Mouse (Mus musculus): ENCODE measurements around the gene Rrp1. TPM values are rescaled to one million over a fixed set of nuclear protein-coding genes. Genes with fewer than 3 reads are reported as not detected.
"Not testable (repeated sequence)": the region's sequence is repeated elsewhere in the genome, so short reads cannot be mapped to it uniquely, and the experiment has no call there.

The Rrp1 gene
- polyA plus RNA-seq, 1 experiment from 2014 or later = 251 TPM

- H3K36me3 ChIP-seq (ENCODE audit: control insufficient read depth, insufficient read depth, low read length); H3K4me1 ChIP-seq (ENCODE audit: control insufficient read depth, insufficient read depth, low read length); H3K9ac ChIP-seq (ENCODE audit: low read length); H3K4me3 ChIP-seq (ENCODE audit: low read depth, low read length); H3K27me3 ChIP-seq (replicated peaks; ENCODE audit: control insufficient read depth, insufficient read depth, low read length); DNase-seq (ENCODE audit: low spot score); ATAC-seq; H3K27ac ChIP-seq (ENCODE audit: low read depth, low read length); H3K9me3 ChIP-seq (replicated peaks; ENCODE audit: control insufficient read depth, low read length); H3K4me2 ChIP-seq (ENCODE audit: low read length): not testable (repeated sequence)
- WGBS = 90% methylated on average over 3 of the region's 4 CpGs
Measured at GRCm38 (mm10) chr10:78414936-78415335, 2.1 kb upstream of the Rrp1 start.

GRCm38 (mm10) chr10:78413152-78413520, 293 bp upstream of the Rrp1 start:
- whole genome bisulfite sequencing = 57% methylated on average over 7 of the region's 7 CpGs
- H3K27ac ChIP-seq (ENCODE audit: low read depth, low read length) = no peak overlapping the region
- no peaks in the 10 kb centered on the region; the same call in 1 of the 2 replicates for H3K4me1 ChIP-seq (ENCODE audit: control insufficient read depth, insufficient read depth, low read length)
- ATAC-seq (peak; percentile 65), DNase-seq (ENCODE audit: low spot score) (no peak)
- no peaks in the 10 kb centered on the region for H3K27me3 ChIP-seq (replicated peaks; ENCODE audit: control insufficient read depth, insufficient read depth, low read length)
- H3K4me2 ChIP-seq (ENCODE audit: low read length) = peak overlapping the region; percentile 85
- no peaks in the 10 kb centered on the region for H3K9me3 ChIP-seq (replicated peaks; ENCODE audit: control insufficient read depth, low read length)
- peak overlapping the region; percentile 81 for H3K9ac ChIP-seq (ENCODE audit: low read length)
- H3K4me3 ChIP-seq (ENCODE audit: low read depth, low read length) = peak overlapping the region; percentile 97
- peaks cover 27% of the 10 kb centered on the region for H3K36me3 ChIP-seq (ENCODE audit: control insufficient read depth, insufficient read depth, low read length)

- H3K4me1 ChIP-seq (ENCODE audit: control insufficient read depth, insufficient read depth, low read length) = no peaks in the 10 kb centered on the region; the same call in 1 of the 2 replicates
- H3K4me2 ChIP-seq (ENCODE audit: low read length) = peak overlapping the region; percentile 85
- no peaks in the 10 kb centered on the region for H3K27me3 ChIP-seq (replicated peaks; ENCODE audit: control insufficient read depth, insufficient read depth, low read length)
- H3K27ac ChIP-seq (ENCODE audit: low read depth, low read length) = peak overlapping the region; percentile 78; the same call in 1 of the 2 replicates
- ATAC-seq (no peak), DNase-seq (ENCODE audit: low spot score) (no peak)
- peaks cover 40% of the 10 kb centered on the region for H3K36me3 ChIP-seq (ENCODE audit: control insufficient read depth, insufficient read depth, low read length)
- peak overlapping the region; percentile 81 for H3K9ac ChIP-seq (ENCODE audit: low read length)
- H3K4me3 ChIP-seq (ENCODE audit: low read depth, low read length) = peak overlapping the region; percentile 97
- no peaks in the 10 kb centered on the region for H3K9me3 ChIP-seq (replicated peaks; ENCODE audit: control insufficient read depth, low read length)
- WGBS = 15% methylated on average over 8 of the region's 8 CpGs
Measured at GRCm38 (mm10) chr10:78411851-78412250, 992 bp downstream of the Rrp1 start.

DNA sequence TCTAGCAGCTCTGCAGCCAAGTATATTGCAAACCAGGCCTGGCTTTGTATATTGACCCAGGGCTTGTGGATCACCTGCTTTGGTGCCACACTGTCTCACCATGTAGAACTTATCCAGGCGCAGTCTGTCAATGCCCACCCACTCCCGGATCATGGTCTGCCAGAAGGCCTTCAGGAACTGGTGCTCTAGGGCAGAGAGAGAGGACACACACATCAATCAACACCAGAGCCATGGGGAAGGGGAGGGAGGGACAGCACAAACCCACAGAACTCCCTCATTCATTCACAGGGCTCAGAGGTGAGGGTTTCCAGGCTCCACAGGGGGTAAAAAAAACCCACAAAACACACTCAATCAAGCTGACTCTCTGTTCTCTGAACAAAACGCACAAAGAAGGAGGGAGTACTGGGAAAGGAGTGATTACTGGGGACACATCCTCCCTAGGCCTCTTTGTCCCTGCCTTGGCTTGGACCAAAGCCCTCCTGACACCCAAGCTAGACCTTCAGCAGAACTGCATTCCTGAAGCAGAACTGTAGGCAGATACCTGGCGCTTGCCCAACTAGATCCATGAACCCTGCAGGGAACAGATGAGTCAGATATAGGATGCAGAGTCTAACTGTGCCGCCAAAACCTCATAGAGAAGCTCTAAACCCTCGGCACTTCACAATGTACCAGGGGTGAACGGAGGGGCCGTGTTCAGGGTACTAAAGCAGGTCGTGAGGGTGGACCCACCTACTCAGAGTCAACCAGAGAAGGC, 3.6 kb downstream of the Rrp1 start:
- ATAC-seq = no peak
- 89% methylated on average over 9 of the region's 9 CpGs for WGBS
- H3K36me3 ChIP-seq (ENCODE audit: control insufficient read depth, insufficient read depth, low read length) = peaks cover 65% of the 10 kb centered on the region

DNA sequence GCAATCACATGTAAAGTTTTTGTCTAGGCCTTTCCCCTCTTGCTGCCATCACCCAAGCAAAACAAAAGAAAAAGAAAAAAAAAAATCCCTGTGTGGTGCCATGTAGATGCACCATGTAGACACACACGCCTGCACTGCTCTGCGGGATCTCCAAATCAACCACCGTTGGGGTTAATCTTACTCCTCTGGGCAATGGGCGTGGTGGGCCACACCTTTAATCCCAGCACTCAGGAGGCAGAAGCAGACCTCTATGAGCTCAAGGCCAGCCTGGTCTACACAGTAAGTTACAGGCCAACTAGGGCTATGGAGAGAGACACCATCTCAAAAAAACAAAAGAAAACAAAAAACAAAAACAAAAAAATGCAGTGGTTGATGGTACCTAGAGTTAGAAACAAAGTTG, 5.7 kb downstream of the Rrp1 start:
- Histone ChIP-seq H3K4me2 (ENCODE audit: low read length) (no peak overlapping the region), H3K27ac (ENCODE audit: low read depth, low read length) (no peak overlapping the region), H3K4me1 (ENCODE audit: control insufficient read depth, insufficient read depth, low read length) (no peaks in the 10 kb centered on the region; the same call in 1 of the 2 replicates), H3K9ac (ENCODE audit: low read length) (no peak overlapping the region), H3K9me3 (replicated peaks; ENCODE audit: control insufficient read depth, low read length) (no peaks in the 10 kb centered on the region), H3K4me3 (ENCODE audit: low read depth, low read length) (no peak overlapping the region), H3K36me3 (ENCODE audit: control insufficient read depth, insufficient read depth, low read length) (peaks cover 85% of the 10 kb centered on the region), H3K27me3 (replicated peaks; ENCODE audit: control insufficient read depth, insufficient read depth, low read length) (no peaks in the 10 kb centered on the region)
- no peak for ATAC-seq
- DNase-seq (ENCODE audit: low spot score) = no peak
- 94% methylated on average over 4 of the region's 4 CpGs for WGBS

More for the DNA sequence above, 3.6 kb downstream of the Rrp1 start:
- Histone ChIP-seq H3K9ac (ENCODE audit: low read length) (no peak overlapping the region), H3K27me3 (replicated peaks; ENCODE audit: control insufficient read depth, insufficient read depth, low read length) (no peaks in the 10 kb centered on the region), H3K4me1 (ENCODE audit: control insufficient read depth, insufficient read depth, low read length) (no peaks in the 10 kb centered on the region; the same call in 1 of the 2 replicates), H3K4me3 (ENCODE audit: low read depth, low read length) (no peak overlapping the region), H3K9me3 (replicated peaks; ENCODE audit: control insufficient read depth, low read length) (no peaks in the 10 kb centered on the region), H3K4me2 (ENCODE audit: low read length) (no peak overlapping the region), H3K27ac (ENCODE audit: low read depth, low read length) (no peak overlapping the region)
- DNase-seq (ENCODE audit: low spot score) = no peak

GRCm38 (mm10) chr10:78406152-78406551, 6.7 kb downstream of the Rrp1 start:
- Histone ChIP-seq H3K9ac (ENCODE audit: low read length) (no peak overlapping the region), H3K36me3 (ENCODE audit: control insufficient read depth, insufficient read depth, low read length) (peaks cover 95% of the 10 kb centered on the region), H3K4me1 (ENCODE audit: control insufficient read depth, insufficient read depth, low read length) (no peaks in the 10 kb centered on the region), H3K27me3 (replicated peaks; ENCODE audit: control insufficient read depth, insufficient read depth, low read length) (no peaks in the 10 kb centered on the region), H3K27ac (ENCODE audit: low read depth, low read length) (no peak overlapping the region), H3K4me3 (ENCODE audit: low read depth, low read length) (no peak overlapping the region), H3K9me3 (replicated peaks; ENCODE audit: control insufficient read depth, low read length) (no peaks in the 10 kb centered on the region), H3K4me2 (ENCODE audit: low read length) (no peak overlapping the region)
- WGBS = 92% methylated on average over 6 of the region's 6 CpGs
- DNase-seq (ENCODE audit: low spot score) (no peak), ATAC-seq (no peak)

DNA sequence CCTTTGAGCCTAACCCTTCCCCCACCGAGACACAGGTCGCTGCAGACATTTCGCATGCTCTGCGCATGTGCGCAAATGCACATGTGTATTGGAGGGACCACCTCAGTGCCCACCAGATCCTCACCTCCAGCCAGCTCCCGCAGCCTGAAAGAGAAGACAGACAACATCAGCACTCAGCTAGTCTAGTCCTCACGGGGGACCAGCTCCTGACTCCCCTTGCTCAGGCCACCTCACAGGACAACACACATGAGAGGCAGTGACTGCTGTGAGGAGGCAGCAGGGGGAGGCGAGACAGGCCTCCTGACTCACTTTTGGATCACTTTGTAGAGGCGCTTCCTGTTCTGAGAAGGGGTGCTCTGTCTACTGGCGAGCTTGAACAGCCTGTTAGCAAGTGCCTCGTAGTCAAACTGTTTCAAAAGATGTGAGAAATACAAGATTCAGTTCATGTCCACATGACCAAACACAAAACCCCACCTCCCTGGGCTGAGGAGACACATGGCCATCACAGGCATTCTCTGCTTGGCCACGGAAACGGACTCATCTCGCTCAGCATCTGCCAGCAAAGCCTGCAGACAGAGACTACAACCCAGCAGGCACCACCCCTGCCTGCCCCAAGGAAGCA, 10.4 kb downstream of the Rrp1 start:
- Histone ChIP-seq H3K4me1 (ENCODE audit: control insufficient read depth, insufficient read depth, low read length) (no peaks in the 10 kb centered on the region), H3K4me3 (ENCODE audit: low read depth, low read length) (no peak overlapping the region), H3K27ac (ENCODE audit: low read depth, low read length) (no peak overlapping the region), H3K9me3 (replicated peaks; ENCODE audit: control insufficient read depth, low read length) (no peaks in the 10 kb centered on the region), H3K27me3 (replicated peaks; ENCODE audit: control insufficient read depth, insufficient read depth, low read length) (no peaks in the 10 kb centered on the region), H3K4me2 (ENCODE audit: low read length) (no peak overlapping the region), H3K36me3 (ENCODE audit: control insufficient read depth, insufficient read depth, low read length) (peaks cover 87% of the 10 kb centered on the region), H3K9ac (ENCODE audit: low read length) (no peak overlapping the region)
- 95% methylated on average over 14 of the region's 14 CpGs for WGBS
- ATAC-seq (no peak), DNase-seq (ENCODE audit: low spot score) (no peak)

GRCm38 (mm10) chr10:78401127-78401526, 11.7 kb downstream of the Rrp1 start:
- peaks cover 74% of the 10 kb centered on the region for H3K36me3 ChIP-seq (ENCODE audit: control insufficient read depth, insufficient read depth, low read length)

DNA sequence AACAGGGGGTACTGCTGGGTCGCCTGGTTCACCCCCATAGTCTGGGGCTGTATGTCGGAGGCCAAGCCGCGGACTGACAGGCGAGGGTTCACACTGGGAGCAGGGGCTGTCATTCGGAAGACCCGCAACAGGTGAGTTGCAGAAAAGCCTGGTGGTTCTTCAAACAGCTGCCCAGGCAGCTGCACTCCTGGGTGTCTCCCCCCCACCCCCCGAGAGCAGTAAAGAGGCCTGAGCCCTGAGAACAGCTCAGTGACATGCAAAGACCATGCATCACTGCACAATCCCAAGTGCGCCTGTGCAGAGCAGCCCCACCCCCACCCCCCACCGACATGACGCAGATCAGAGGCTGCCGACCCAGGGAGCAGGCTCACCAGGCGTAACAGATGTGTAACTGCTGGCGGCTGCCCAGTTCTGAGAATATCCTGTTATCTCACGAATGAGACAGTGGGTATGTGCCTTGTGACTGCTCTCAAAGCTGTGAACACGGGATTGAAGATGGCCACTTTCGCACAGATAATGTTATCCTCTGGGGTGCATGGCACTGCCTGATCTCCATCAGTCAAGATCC, 13.7 kb downstream of the Rrp1 start:
- H3K4me1 ChIP-seq (ENCODE audit: control insufficient read depth, insufficient read depth, low read length) = 0 out of 2 replicates have a peak, but pooled peaks cover 4% of the 10 kb centered on the region
- no peaks in the 10 kb centered on the region for H3K9me3 ChIP-seq (replicated peaks; ENCODE audit: control insufficient read depth, low read length)
- H3K27me3 ChIP-seq (replicated peaks; ENCODE audit: control insufficient read depth, insufficient read depth, low read length) = no peaks in the 10 kb centered on the region
- no peak overlapping the region for H3K27ac ChIP-seq (ENCODE audit: low read depth, low read length)
- no peak overlapping the region for H3K9ac ChIP-seq (ENCODE audit: low read length)
- DNase-seq (ENCODE audit: low spot score) (peak; percentile 31), ATAC-seq (no peak)
- WGBS = 47% methylated on average over 17 of the region's 17 CpGs
- no peak overlapping the region for H3K4me2 ChIP-seq (ENCODE audit: low read length)
- H3K4me3 ChIP-seq (ENCODE audit: low read depth, low read length) = no peak overlapping the region
- H3K36me3 ChIP-seq (ENCODE audit: control insufficient read depth, insufficient read depth, low read length) = peaks cover 57% of the 10 kb centered on the region

More at GRCm38 (mm10) chr10:78401127-78401526, 11.7 kb downstream of the Rrp1 start:
- DNase-seq (ENCODE audit: low spot score) = no peak
- Histone ChIP-seq H3K9ac (ENCODE audit: low read length) (no peak overlapping the region), H3K4me3 (ENCODE audit: low read depth, low read length) (no peak overlapping the region), H3K4me1 (ENCODE audit: control insufficient read depth, insufficient read depth, low read length) (0 out of 2 replicates have a peak, but pooled peaks cover 4% of the 10 kb centered on the region), H3K9me3 (replicated peaks; ENCODE audit: control insufficient read depth, low read length) (no peaks in the 10 kb centered on the region), H3K27ac (ENCODE audit: low read depth, low read length) (no peak overlapping the region), H3K4me2 (ENCODE audit: low read length) (no peak overlapping the region), H3K27me3 (replicated peaks; ENCODE audit: control insufficient read depth, insufficient read depth, low read length) (no peaks in the 10 kb centered on the region)
- WGBS = 93% methylated on average over 2 of the region's 2 CpGs
- ATAC-seq = no peak

Data from forebrain, embryonic 14.5 days (tissue).